Mouse (Mus musculus): ENCODE data around the gene Acsl3. TPM values are rescaled to one million over a fixed set of nuclear protein-coding genes. Genes with fewer than 3 reads are reported as not detected.

Acsl3 gene
- polyA plus RNA-seq, 1 experiment from 2014 or later: 77.8 TPM

DNA sequence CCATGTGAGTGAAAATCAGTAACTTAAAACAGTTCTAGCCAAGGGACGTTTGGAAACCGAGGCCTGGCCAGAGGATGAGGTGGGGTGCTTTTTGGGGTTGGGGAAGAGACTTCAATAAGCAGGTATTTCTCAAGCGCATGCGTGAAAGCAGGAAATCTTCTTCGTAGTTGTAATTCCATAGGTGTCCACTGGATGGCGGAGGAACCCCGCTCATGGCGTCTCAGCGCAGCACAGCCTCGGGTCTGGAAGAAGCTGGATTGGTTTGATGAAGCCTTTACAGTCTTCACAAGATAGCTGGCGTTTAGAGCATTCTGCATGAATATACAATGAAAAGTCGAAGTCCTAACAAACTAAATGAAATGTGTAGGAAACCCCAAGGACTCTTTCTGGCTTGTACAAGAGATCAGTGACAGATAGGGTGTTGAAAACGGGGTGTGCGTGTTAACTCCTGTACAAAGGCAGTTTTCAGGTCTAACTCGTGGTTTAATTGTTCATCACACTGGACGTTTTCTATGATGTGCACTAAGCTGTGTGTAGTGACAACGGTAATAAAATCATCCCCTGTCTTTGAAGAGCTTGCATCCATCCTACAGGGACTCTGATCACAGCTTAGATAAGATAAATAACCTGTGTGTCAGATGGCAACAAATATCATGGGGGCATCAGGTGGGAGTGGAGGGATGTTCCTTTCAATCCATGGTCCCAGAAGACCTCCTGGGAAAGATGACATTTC, 67.0 kb downstream of the Acsl3 start:
- no peak overlapping the region for H3K4me3 ChIP-seq (replicated peaks)
- H3K9ac ChIP-seq (replicated peaks): no peak overlapping the region
- H3K9me3 ChIP-seq: no peaks in the 10 kb centered on the region
- WGBS: 16% methylated on average over 17 of the region's 17 CpGs
- peaks cover 14% of the 10 kb centered on the region for H3K4me1 ChIP-seq (replicated peaks)
- H3K27me3 ChIP-seq: no peaks in the 10 kb centered on the region
- H3K27ac ChIP-seq: peak overlapping the region; percentile 20; the same call in 1 of the 2 replicates
- H3K4me2 ChIP-seq (replicated peaks): peak overlapping the region; percentile 23; the same call in 1 of the 2 replicates
- peak; percentile 90 for ATAC-seq
- H3K36me3 ChIP-seq: no peaks in the 10 kb centered on the region

DNA sequence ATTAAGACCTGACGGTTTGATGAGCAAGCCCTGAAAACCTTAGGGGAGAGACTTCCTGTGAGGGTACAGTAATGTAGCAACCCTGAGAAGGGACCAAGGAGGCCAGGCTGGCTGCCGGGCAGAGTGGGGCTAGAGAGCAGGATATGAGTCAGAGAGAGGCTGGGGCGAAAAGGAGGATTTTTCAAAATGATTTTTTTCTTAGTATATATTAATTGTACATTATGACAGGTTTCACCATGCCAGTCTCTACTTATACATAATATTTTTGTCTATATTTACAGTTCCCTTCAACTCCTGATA, 67.5 kb downstream of the Acsl3 start:
- no peaks in the 10 kb centered on the region for H3K9me3 ChIP-seq
- 0 out of 2 replicates have a peak, but pooled peaks have one; percentile 61 for ATAC-seq
- H3K27ac ChIP-seq: peak overlapping the region; percentile 20; the same call in 1 of the 2 replicates
- H3K36me3 ChIP-seq: no peaks in the 10 kb centered on the region
- H3K9ac ChIP-seq (replicated peaks): no peak overlapping the region
- no peak overlapping the region for H3K4me3 ChIP-seq (replicated peaks)
- no peaks in the 10 kb centered on the region for H3K27me3 ChIP-seq
- no peak overlapping the region for H3K4me2 ChIP-seq (replicated peaks)
- H3K4me1 ChIP-seq (replicated peaks): peaks cover 14% of the 10 kb centered on the region
- WGBS: 61% methylated on average over 3 of the region's 3 CpGs

- peak; percentile 58 for ATAC-seq
- no peak overlapping the region for H3K4me3 ChIP-seq (replicated peaks)
- no peaks in the 10 kb centered on the region for H3K9me3 ChIP-seq
- H3K27ac ChIP-seq: no peak overlapping the region; the same call in 1 of the 2 replicates
- 0 out of 2 replicates have a peak overlapping the region, but pooled peaks have one; percentile 23 for H3K9ac ChIP-seq (replicated peaks)
- peaks cover 14% of the 10 kb centered on the region for H3K4me1 ChIP-seq (replicated peaks)
- WGBS: 71% methylated on average over 6 of the region's 6 CpGs
- H3K36me3 ChIP-seq: no peaks in the 10 kb centered on the region
- no peak overlapping the region for H3K4me2 ChIP-seq (replicated peaks)
- H3K27me3 ChIP-seq: no peaks in the 10 kb centered on the region
Observed at GRCm38 (mm10) chr1:78725617-78726223, 68.1 kb downstream of the Acsl3 start.

GRCm38 (mm10) chr1:78730114-78730720, 72.6 kb downstream of the Acsl3 start:
- Histone ChIP-seq H3K4me2 (replicated peaks) (no peak overlapping the region), H3K4me3 (replicated peaks) (no peak overlapping the region), H3K27ac (no peak overlapping the region), H3K9me3 (no peaks in the 10 kb centered on the region), H3K36me3 (no peaks in the 10 kb centered on the region), H3K27me3 (no peaks in the 10 kb centered on the region), H3K9ac (replicated peaks) (no peak overlapping the region), H3K4me1 (replicated peaks) (peaks cover 17% of the 10 kb centered on the region)
- WGBS: 77% methylated on average over 9 of the region's 9 CpGs
- no peak for ATAC-seq

DNA sequence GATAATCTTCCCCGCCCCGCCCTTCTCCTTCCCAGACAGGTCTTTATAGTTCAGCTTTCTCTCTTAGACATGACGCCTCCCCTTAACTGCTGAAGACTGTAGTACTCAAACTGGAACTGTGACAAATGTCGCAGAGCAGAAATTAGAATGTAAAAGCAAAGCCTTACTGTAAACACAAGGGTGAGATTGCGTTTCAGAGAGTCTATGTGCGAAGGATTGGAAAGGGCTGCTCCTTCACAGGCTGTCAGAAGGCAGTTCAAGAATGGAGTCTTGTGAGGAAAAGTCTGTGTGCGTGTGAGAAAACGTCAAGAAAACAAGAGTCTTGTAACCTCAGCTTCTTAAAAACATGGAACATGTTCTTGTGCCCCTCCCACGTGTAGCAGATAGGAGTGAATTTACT, 74.7 kb downstream of the Acsl3 start:
- H3K9ac ChIP-seq (replicated peaks): no peak overlapping the region
- H3K4me2 ChIP-seq (replicated peaks): no peak overlapping the region
- no peaks in the 10 kb centered on the region for H3K27me3 ChIP-seq
- no peak overlapping the region for H3K4me3 ChIP-seq (replicated peaks)
- H3K27ac ChIP-seq: no peak overlapping the region
- H3K9me3 ChIP-seq: no peaks in the 10 kb centered on the region
- 90% methylated on average over 9 of the region's 9 CpGs for WGBS
- peaks cover 6% of the 10 kb centered on the region; the same call in 1 of the 2 replicates for H3K4me1 ChIP-seq (replicated peaks)
- ATAC-seq: no peak
- H3K36me3 ChIP-seq: no peaks in the 10 kb centered on the region

GRCm38 (mm10) chr1:78734261-78735000, 76.8 kb downstream of the Acsl3 start:
- WGBS: 62% methylated on average over 17 of the region's 17 CpGs
- no peaks in the 10 kb centered on the region for H3K9me3 ChIP-seq

DNA sequence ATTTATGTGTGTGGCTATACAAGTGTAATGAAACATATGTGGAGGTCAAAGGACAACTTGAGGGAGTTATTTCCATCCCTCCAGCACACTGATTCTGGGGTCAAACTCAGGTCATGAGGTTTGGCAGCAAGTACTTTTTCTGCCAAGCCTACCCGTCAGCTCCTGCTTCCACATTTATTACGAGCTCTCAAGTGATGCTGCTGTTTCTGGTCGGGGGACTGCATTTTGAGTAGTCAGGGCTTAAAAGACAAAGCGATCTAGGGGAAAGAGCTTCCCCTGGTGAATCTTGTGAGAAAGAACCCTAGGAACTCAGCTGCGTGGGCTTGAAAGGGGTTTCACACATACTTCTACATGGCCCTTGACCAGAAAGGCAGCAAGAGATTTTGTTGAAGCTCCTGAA, 80.0 kb downstream of the Acsl3 start:
- H3K9me3 ChIP-seq: no peaks in the 10 kb centered on the region
- H3K27me3 ChIP-seq: no peaks in the 10 kb centered on the region
- no peak overlapping the region for H3K27ac ChIP-seq
- no peak overlapping the region for H3K4me2 ChIP-seq (replicated peaks)
- H3K4me3 ChIP-seq (replicated peaks): no peak overlapping the region
- H3K36me3 ChIP-seq: no peaks in the 10 kb centered on the region
- 75% methylated on average over 5 of the region's 5 CpGs for WGBS
- H3K9ac ChIP-seq (replicated peaks): no peak overlapping the region
- ATAC-seq: no peak
- H3K4me1 ChIP-seq (replicated peaks): 0 out of 2 replicates have a peak, but pooled peaks cover 6% of the 10 kb centered on the region

More at GRCm38 (mm10) chr1:78734261-78735000, 76.8 kb downstream of the Acsl3 start:
- ATAC-seq: 0 out of 2 replicates have a peak, but pooled peaks have one; percentile 34
- no peaks in the 10 kb centered on the region for H3K36me3 ChIP-seq
- H3K4me3 ChIP-seq (replicated peaks): no peak overlapping the region
- H3K4me1 ChIP-seq (replicated peaks): 0 out of 2 replicates have a peak, but pooled peaks cover 6% of the 10 kb centered on the region
- no peaks in the 10 kb centered on the region for H3K27me3 ChIP-seq
- no peak overlapping the region for H3K9ac ChIP-seq (replicated peaks)
- H3K27ac ChIP-seq: no peak overlapping the region
- H3K4me2 ChIP-seq (replicated peaks): no peak overlapping the region

DNA sequence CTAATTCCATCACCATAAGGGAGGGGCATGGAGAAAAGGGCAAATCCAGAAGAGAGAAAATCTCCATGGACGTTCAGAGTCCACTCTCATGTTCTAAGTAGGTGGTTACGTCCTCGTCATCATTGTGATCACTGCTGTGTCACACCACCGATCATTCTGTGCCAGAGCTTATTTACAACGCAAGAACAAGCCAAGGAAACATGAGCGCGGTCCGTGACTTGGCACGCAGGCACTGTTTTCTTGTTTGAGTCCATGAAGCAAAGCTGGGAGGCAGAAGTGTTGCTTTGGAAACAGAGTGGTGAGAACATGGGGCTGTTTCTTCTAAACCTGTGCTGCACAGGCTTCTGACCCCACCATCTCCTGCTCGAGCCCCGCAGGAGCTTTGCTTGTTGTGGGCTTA, 83.1 kb downstream of the Acsl3 start:
- H3K4me3 ChIP-seq (replicated peaks): no peak overlapping the region
- H3K27me3 ChIP-seq: no peaks in the 10 kb centered on the region
- H3K4me2 ChIP-seq (replicated peaks): no peak overlapping the region
- H3K27ac ChIP-seq: no peak overlapping the region
- no peaks in the 10 kb centered on the region for H3K4me1 ChIP-seq (replicated peaks)
- WGBS: 94% methylated on average over 11 of the region's 11 CpGs
- ATAC-seq: no peak
- no peak overlapping the region for H3K9ac ChIP-seq (replicated peaks)
- no peaks in the 10 kb centered on the region for H3K9me3 ChIP-seq
- no peaks in the 10 kb centered on the region for H3K36me3 ChIP-seq

DNA sequence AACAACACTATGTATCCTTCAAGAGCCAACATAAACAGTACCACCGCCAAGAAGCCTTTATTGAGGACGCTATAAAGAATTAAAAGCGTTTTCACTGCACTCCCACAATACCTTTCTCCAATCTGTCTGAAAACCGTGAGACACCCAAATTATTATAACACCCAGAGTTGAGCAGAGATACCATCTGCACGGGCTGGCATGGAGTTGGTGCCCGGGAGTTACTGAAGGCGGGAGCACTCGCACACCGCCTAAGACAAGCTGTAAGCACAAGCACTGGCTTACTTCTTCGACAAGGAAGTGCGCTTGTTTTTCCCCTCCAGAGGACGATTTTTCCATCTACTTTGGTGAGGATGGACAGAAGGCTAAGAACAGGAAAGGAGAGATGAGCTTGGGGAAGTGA, 84.6 kb downstream of the Acsl3 start:
- Histone ChIP-seq H3K36me3 (no peaks in the 10 kb centered on the region), H3K27ac (no peak overlapping the region), H3K4me1 (replicated peaks) (no peaks in the 10 kb centered on the region), H3K9me3 (no peaks in the 10 kb centered on the region), H3K27me3 (no peaks in the 10 kb centered on the region), H3K4me3 (replicated peaks) (no peak overlapping the region), H3K9ac (replicated peaks) (no peak overlapping the region), H3K4me2 (replicated peaks) (no peak overlapping the region)
- no peak for ATAC-seq
- WGBS: 91% methylated on average over 12 of the region's 12 CpGs

GRCm38 (mm10) chr1:78743318-78743717, 85.7 kb downstream of the Acsl3 start:
- 91% methylated on average over 4 of the region's 4 CpGs for WGBS
- Histone ChIP-seq H3K4me2 (replicated peaks) (no peak overlapping the region), H3K27ac (no peak overlapping the region), H3K9me3 (no peaks in the 10 kb centered on the region), H3K36me3 (no peaks in the 10 kb centered on the region), H3K9ac (replicated peaks) (no peak overlapping the region), H3K27me3 (no peaks in the 10 kb centered on the region), H3K4me1 (replicated peaks) (no peaks in the 10 kb centered on the region), H3K4me3 (replicated peaks) (no peak overlapping the region)
- no peak for ATAC-seq

- ATAC-seq: 0 out of 2 replicates have a peak, but pooled peaks have one; percentile 30
- Histone ChIP-seq H3K4me1 (replicated peaks) (no peaks in the 10 kb centered on the region), H3K36me3 (no peaks in the 10 kb centered on the region), H3K4me2 (replicated peaks) (no peak overlapping the region), H3K9me3 (no peaks in the 10 kb centered on the region), H3K4me3 (replicated peaks) (no peak overlapping the region), H3K27me3 (no peaks in the 10 kb centered on the region), H3K27ac (no peak overlapping the region), H3K9ac (replicated peaks) (no peak overlapping the region)
- 56% methylated on average over 5 of the region's 5 CpGs for WGBS
Observed at GRCm38 (mm10) chr1:78745230-78745777, 87.7 kb downstream of the Acsl3 start.
